Mouse (Mus musculus) kidney, embryonic 15.5 days (tissue): ENCODE measurements around the gene Shisal1. TPM values are rescaled to one million over a fixed set of nuclear protein-coding genes. Genes with fewer than 3 reads are reported as not detected.

Source experiments
- ATAC-seq: fragments of 200-750 bp; cut with Nextera tagmentation; replicated peaks from 2 replicates; pipeline ENCODE4 v1.8.0; 2017; ENCODE audit warnings: moderate TSS enrichment; ENCODE audit not compliant: low FRiP score
- H3K27ac ChIP-seq: fragments of 300-500 bp; sonication (generic); 2 replicates; pipeline ENCODE4 v1.5.1; 2015; ENCODE audit warnings: mild to moderate bottlenecking, inconsistent platforms
- H3K27me3 ChIP-seq: fragments of 300-500 bp; sonication (generic); 2 replicates; pipeline ENCODE4 v1.6.1; 2015; ENCODE audit warnings: inconsistent platforms
- H3K36me3 ChIP-seq: fragments of 300-500 bp; sonication (generic); 2 replicates; pipeline ENCODE4 v1.6.1; 2015; ENCODE audit warnings: inconsistent platforms
- H3K4me1 ChIP-seq: fragments of 300-500 bp; sonication (generic); 2 replicates; pipeline ENCODE4 v1.6.1; 2015; ENCODE audit warnings: inconsistent platforms
- H3K4me2 ChIP-seq: fragments of 300-500 bp; sonication (generic); 2 replicates; pipeline ENCODE4 v1.6.1; 2015; ENCODE audit warnings: moderate library complexity, mild to moderate bottlenecking, inconsistent platforms
- H3K4me3 ChIP-seq: fragments of 300-500 bp; sonication (generic); replicated peaks from 2 replicates; pipeline ENCODE4 v1.5.1; 2015; ENCODE audit warnings: mild to moderate bottlenecking, inconsistent platforms
- H3K9ac ChIP-seq: fragments of 300-500 bp; sonication (generic); 2 replicates; pipeline ENCODE4 v1.6.1; 2015; ENCODE audit warnings: mild to moderate bottlenecking, inconsistent platforms
- H3K9me3 ChIP-seq: fragments of 300-500 bp; sonication (generic); replicated peaks from 2 replicates; pipeline ENCODE4 v1.6.1; 2016; ENCODE audit warnings: inconsistent platforms
- WGBS: fragments of 180-500 bp; shearing (Covaris S2); methylation state at CpG from one replicate; pipeline ENCODE4 v1.1.7; 2015; ENCODE audit warnings: mixed read lengths; 5-methylcytosine and 5-hydroxymethylcytosine counted together
- polyA plus RNA-seq: library from polyadenylated mRNA; unstranded; fragments of >200 nt; fragmentation: Nextera tagmentation; extraction: Ambion mirVana; gene quantifications from 2 replicates; pipeline ENCODE4 v1.2.1, GENCODE M21; 2015

The Shisal1 gene
- polyA plus RNA-seq, 1 experiment from 2014 or later, result 2.6 TPM

DNA sequence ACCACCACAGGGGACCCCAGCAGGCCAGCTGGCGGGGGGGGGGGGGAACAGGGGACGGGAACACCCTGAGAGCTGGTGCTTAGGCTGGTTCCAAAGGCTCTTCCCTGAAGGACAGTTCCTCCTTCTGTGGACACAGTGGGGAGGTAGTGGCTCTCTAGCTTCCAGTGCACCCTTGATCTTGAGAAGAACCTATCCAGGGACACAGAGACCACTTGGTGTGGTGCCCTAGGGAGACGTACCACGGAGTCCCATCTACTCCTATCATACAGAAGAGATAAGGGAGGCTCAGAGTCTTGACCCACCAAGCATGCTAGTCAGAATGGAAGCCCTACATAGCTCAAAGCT lies 28.7 kb downstream of the Shisal1 start:
- H3K4me2 ChIP-seq, result no peak overlapping the region
- H3K4me3 ChIP-seq, result no peak overlapping the region
- peaks cover 17% of the 10 kb centered on the region; the same call in 1 of the 2 replicates for H3K27me3 ChIP-seq
- H3K27ac ChIP-seq, result no peak overlapping the region
- no peaks in the 10 kb centered on the region for H3K9me3 ChIP-seq
- H3K9ac ChIP-seq, result no peak overlapping the region
- ATAC-seq, result no peak
- 57% methylated on average over 4 of the region's 4 CpGs for WGBS
- no peaks in the 10 kb centered on the region for H3K36me3 ChIP-seq
- peaks cover 10% of the 10 kb centered on the region for H3K4me1 ChIP-seq

GRCm38 (mm10) chr15:84417592-84418265 lies 29.2 kb downstream of the Shisal1 start:
- Histone ChIP-seq H3K4me2 (no peak overlapping the region), H3K9me3 (no peaks in the 10 kb centered on the region), H3K27ac (no peak overlapping the region), H3K4me3 (no peak overlapping the region), H3K9ac (no peak overlapping the region), H3K36me3 (no peaks in the 10 kb centered on the region), H3K27me3 (peaks cover 17% of the 10 kb centered on the region; the same call in 1 of the 2 replicates), H3K4me1 (peaks cover 10% of the 10 kb centered on the region)
- WGBS, result 57% methylated on average over 13 of the region's 13 CpGs
- no peak for ATAC-seq

DNA sequence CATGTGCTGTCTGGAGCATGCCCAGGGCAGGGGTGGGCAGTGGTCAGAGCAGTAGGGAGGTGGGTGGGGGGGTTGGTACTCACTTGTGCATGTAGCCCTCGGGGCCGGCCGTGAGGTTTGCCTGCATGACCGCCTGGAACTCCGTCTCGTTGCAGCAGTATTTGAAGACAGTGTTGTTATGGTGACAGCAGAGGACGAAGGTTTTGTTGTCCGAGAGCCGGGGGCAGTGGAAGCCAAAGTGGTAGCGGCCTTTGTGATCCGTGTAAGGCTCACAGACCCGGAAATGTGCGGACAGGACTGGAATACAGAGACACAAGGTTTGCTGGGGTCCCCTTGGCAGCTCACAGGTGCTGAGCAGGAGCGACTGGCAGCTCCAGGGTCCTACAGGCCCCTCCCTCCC lies 29.9 kb downstream of the Shisal1 start:
- 57% methylated on average over 14 of the region's 14 CpGs for WGBS
- H3K27ac ChIP-seq, result no peak overlapping the region
- no peaks in the 10 kb centered on the region for H3K9me3 ChIP-seq
- peaks cover 17% of the 10 kb centered on the region; the same call in 1 of the 2 replicates for H3K27me3 ChIP-seq
- H3K36me3 ChIP-seq, result no peaks in the 10 kb centered on the region
- no peak overlapping the region for H3K4me2 ChIP-seq
- no peak overlapping the region for H3K9ac ChIP-seq
- no peak for ATAC-seq
- no peak overlapping the region for H3K4me3 ChIP-seq
- peaks cover 15% of the 10 kb centered on the region for H3K4me1 ChIP-seq

DNA sequence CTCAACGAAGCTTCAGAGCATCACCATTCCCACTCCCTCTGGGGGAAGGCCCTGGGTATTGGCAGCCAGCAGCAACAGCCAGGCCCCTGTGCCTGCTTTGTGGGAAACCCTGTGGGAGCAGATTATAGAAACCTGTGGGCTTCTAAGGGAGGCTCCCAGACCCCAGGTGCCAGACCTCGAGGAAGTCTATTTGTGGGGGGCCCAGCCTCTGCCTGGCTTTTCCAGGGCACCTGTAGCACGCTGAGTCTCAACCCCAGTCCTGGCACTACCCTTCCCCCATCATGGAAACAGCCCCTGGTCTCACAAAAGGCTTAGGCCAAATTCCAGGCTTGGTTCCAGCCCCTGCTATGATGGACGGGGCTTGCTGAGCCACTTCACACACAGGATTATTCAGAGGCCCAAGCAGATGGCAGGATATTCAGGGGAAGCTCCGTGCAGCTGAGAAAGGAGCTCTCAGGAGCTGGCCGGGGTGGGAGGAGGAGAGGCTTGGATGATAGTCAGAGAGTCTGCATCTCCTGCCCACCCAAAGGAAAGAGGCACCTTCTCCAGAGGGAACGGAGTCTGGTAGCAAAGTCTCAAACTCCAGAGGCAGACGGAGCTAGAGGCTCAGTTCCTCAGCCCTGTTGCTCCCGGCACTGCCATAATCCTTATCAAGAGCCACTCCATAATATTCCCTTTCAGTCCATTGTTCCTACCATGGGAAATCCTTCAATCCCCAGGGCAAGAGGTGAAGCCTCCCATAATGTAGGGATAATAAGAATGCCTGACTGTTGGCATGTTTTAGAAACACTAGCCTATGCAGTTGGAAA lies 32.7 kb downstream of the Shisal1 start:
- Histone ChIP-seq H3K27me3 (0 out of 2 replicates have a peak, but pooled peaks cover 7% of the 10 kb centered on the region), H3K36me3 (no peaks in the 10 kb centered on the region), H3K9me3 (no peaks in the 10 kb centered on the region), H3K4me3 (no peak overlapping the region), H3K27ac (no peak overlapping the region), H3K9ac (no peak overlapping the region), H3K4me1 (peaks cover 5% of the 10 kb centered on the region), H3K4me2 (no peak overlapping the region)
- ATAC-seq, result no peak
- WGBS, result 57% methylated on average over 9 of the region's 9 CpGs

GRCm38 (mm10) chr15:84412409-84412808 lies 34.5 kb downstream of the Shisal1 start:
- ATAC-seq, result peak; percentile 52; the same call in 1 of the 2 replicates
- 13% methylated on average over 6 of the region's 6 CpGs for WGBS
- H3K9ac ChIP-seq, result no peak overlapping the region

DNA sequence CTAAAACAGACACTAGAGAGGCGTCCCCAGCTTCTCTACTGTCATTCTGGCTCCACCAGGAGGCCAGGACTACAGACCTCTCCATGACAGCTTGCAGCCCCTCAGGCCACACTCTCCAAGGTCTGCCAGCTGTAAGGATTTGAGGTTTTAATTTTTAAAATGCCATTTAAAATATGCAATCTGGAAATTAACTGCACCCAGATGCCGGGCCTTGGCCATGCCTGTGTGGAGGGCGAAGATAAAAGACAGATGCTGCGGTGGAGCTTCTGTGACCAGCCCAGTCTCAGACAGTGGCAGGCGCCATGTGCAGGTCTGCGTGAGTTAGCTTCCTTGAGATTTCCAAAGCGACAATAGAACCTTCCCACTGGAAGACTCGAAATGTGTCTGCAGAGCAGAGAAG lies 36.8 kb downstream of the Shisal1 start:
- no peak for ATAC-seq
- Histone ChIP-seq H3K9ac (no peak overlapping the region), H3K36me3 (no peaks in the 10 kb centered on the region), H3K9me3 (no peaks in the 10 kb centered on the region), H3K4me1 (peaks cover 5% of the 10 kb centered on the region), H3K4me2 (no peak overlapping the region), H3K4me3 (no peak overlapping the region), H3K27ac (no peak overlapping the region), H3K27me3 (no peaks in the 10 kb centered on the region)
- WGBS, result 78% methylated on average over 8 of the region's 8 CpGs

More at GRCm38 (mm10) chr15:84412409-84412808, 34.5 kb downstream of the Shisal1 start:
- Histone ChIP-seq H3K4me2 (no peak overlapping the region), H3K27me3 (no peaks in the 10 kb centered on the region), H3K36me3 (no peaks in the 10 kb centered on the region), H3K4me1 (peaks cover 5% of the 10 kb centered on the region), H3K4me3 (no peak overlapping the region), H3K27ac (no peak overlapping the region), H3K9me3 (no peaks in the 10 kb centered on the region)

DNA sequence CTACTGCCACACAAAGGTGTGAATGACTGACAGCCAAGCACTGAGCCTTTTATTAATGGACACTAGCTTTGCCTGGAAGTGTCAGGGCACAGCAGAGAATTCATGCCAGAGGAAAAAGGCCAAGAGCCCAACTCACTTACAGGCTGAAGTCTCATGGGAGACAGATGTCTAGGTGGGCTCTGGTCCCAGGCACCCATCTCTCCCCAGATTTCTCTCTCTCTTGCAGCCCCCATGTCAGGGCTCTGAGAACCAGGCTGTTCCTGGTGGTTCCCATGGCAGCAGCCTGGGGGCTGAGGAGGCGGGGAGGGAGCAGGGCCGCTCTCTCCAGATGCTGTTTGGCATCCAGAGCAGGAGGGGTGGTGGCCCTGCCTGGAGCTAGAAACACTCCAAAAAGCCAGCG lies 38.3 kb downstream of the Shisal1 start:
- H3K4me2 ChIP-seq, result no peak overlapping the region
- ATAC-seq, result no peak
- H3K36me3 ChIP-seq, result no peaks in the 10 kb centered on the region
- H3K27me3 ChIP-seq, result no peaks in the 10 kb centered on the region
- H3K4me1 ChIP-seq, result peaks cover 5% of the 10 kb centered on the region
- 59% methylated on average over 3 of the region's 3 CpGs for WGBS
- no peaks in the 10 kb centered on the region for H3K9me3 ChIP-seq
- no peak overlapping the region for H3K4me3 ChIP-seq
- H3K9ac ChIP-seq, result no peak overlapping the region
- H3K27ac ChIP-seq, result no peak overlapping the region

GRCm38 (mm10) chr15:84405759-84406158 lies 41.1 kb downstream of the Shisal1 start:
- peaks cover 5% of the 10 kb centered on the region for H3K4me1 ChIP-seq
- no peak overlapping the region for H3K4me3 ChIP-seq
- H3K4me2 ChIP-seq, result no peak overlapping the region
- H3K27ac ChIP-seq, result no peak overlapping the region
- no peaks in the 10 kb centered on the region for H3K36me3 ChIP-seq
- H3K27me3 ChIP-seq, result no peaks in the 10 kb centered on the region
- no peak for ATAC-seq
- WGBS, result 91% methylated on average over 3 of the region's 3 CpGs
- H3K9ac ChIP-seq, result no peak overlapping the region
- H3K9me3 ChIP-seq, result no peaks in the 10 kb centered on the region

DNA sequence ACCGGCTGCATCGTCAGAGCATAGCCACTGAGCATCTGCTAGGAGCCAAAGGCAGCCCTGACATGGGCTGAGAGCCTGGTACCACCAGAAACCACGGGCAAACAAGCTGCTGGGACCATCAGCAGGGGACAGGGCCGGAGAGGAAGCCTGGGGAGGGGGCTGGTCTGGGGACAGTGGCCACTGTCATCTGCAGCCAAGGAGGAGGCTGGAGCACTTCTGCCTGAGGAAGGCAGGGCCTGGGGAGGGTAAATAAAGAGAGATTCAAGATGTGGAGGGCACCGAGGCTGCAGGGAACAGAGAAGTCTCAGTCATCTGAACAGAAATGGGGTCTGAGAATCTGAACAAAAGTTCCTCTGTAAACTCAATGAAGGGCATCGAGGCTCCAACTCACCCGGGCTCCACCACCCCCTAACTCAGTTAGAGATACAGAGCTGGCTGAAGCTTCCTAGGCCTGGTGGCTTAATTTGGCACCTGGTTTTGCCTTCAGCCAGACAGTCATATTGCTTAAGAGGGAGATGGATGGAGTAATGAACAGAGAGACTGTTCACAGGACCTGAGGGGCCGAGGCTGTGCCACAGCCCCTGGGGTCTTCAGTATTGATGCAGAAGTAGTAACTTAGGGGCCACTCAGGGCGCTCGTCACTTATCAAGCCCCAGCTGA lies 43.3 kb downstream of the Shisal1 start:
- WGBS, result 72% methylated on average over 10 of the region's 10 CpGs
- Histone ChIP-seq H3K27me3 (no peaks in the 10 kb centered on the region), H3K4me2 (no peak overlapping the region)

DNA sequence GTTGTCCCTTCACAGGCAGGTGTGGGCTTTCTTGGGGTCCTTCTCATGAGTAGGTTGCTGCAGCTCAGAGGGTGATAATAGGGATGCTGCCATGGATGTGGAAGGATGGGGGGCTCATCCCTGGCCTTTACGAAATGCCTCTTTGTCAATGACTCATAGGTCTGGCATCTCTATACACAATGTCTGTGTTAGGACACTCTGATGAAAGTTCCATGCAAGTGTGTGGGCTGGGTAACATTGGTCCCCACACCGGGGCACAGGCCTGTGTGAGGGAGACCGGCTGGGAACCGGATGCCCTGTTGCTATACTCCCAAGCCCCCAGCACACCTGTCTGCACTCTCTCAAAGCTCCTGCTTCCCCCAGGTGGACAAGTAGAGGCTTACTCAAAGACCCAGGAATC lies 48.3 kb downstream of the Shisal1 start:
- Histone ChIP-seq H3K4me2 (no peak overlapping the region), H3K4me3 (no peak overlapping the region), H3K9ac (no peak overlapping the region), H3K27me3 (no peaks in the 10 kb centered on the region), H3K9me3 (no peaks in the 10 kb centered on the region), H3K36me3 (no peaks in the 10 kb centered on the region), H3K4me1 (peaks cover 33% of the 10 kb centered on the region), H3K27ac (no peak overlapping the region)
- 83% methylated on average over 4 of the region's 4 CpGs for WGBS
- ATAC-seq, result no peak

More for the DNA sequence above, 43.3 kb downstream of the Shisal1 start:
- no peak for ATAC-seq
- H3K4me1 ChIP-seq, result peaks cover 7% of the 10 kb centered on the region
- no peaks in the 10 kb centered on the region for H3K36me3 ChIP-seq
- H3K9me3 ChIP-seq, result no peaks in the 10 kb centered on the region
- H3K9ac ChIP-seq, result no peak overlapping the region
- H3K4me3 ChIP-seq, result no peak overlapping the region
- no peak overlapping the region for H3K27ac ChIP-seq

DNA sequence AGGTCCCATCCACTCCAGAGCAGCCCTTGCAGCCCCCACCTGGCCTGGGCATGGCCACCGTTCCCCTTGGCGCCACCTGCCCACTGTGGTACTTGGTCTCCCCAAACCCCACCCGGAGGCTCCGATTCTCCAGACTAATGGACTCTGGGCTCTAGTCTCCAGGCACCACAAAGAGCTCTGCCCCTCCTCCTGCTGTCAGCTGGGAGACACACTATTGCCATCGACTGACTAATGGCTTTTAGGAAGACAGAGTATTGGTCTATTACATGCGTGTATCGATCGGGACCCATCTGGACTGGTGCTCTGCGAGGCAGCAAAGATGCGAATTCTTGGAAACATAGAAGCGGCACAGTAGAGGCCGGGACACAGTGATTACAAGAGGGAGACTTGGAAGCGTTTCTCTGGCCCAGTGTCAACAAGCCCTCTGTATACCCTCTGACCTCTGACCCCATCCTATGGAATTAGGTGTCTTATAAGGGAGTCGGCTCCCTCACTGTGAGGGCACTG lies 49.2 kb downstream of the Shisal1 start:
- Histone ChIP-seq H3K27me3 (no peaks in the 10 kb centered on the region), H3K36me3 (no peaks in the 10 kb centered on the region), H3K4me3 (no peak overlapping the region), H3K9me3 (no peaks in the 10 kb centered on the region), H3K9ac (no peak overlapping the region), H3K27ac (no peak overlapping the region), H3K4me2 (no peak overlapping the region), H3K4me1 (peaks cover 42% of the 10 kb centered on the region)
- WGBS, result 65% methylated on average over 14 of the region's 14 CpGs
- ATAC-seq, result no peak
